Mouse (Mus musculus): Measurements from ENCODE around the gene Cpa1.

DNA sequence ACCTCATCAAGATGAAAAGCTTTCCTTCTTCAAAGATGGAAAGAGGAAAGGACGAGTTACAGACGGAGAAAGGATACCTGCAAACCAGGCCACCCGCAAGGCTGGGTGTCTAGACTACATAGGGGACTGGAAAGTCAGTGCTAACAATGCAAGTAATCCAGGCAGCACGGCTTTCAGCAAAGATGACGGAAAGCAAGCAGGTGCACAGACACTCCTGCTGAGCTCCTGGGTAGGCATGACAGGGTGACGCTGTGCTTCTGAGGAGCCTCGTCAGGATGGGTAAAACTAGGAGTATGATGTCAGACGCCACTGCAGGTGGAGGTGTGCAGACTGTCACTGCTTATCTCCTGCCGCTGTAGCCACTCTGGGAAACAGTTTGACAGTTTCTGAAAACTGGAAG lies 38.6 kb downstream of the Cpa1 start:
- no peak for TF ChIP-seq POLR2A (IDR thresholded peaks at IDR 0.05; ENCODE audit: insufficient read depth, low read depth, low read length)
- no peak for TF ChIP-seq CTCF (IDR thresholded peaks at IDR 0.05)
- TF ChIP-seq EP300 (IDR thresholded peaks at IDR 0.05; ENCODE audit: insufficient read depth, low read depth, low read length) = no peak
